18 mouse cellular contexts compared by ENCODE assay signal in genomic region chr5:142041226-142041802, GRCm38 (mm10).
A peak's percentile ranks its signal among the peaks of the same experiment; 100 is the strongest.
DNase-seq lines count a peak whose midpoint lies in the region; ATAC-seq lines count a peak whose summit lies in the region.
"Had no signal": no experiment of that assay in that cellular context is flagged by ENCODE, and none has a peak within 500 bp of the region (broad histone marks: within the 10 kb centered on the region; RNA-seq: fewer than 3 reads in every experiment).

No protein-coding gene starts in this region.

- H3K9ac ChIP-seq in intestine, embryonic 14.5 days (ENCODE audit: low read length) = no peak overlapping the region
- no peak overlapping the region for H3K9ac ChIP-seq in intestine, embryonic 15.5 days
- H3K9ac ChIP-seq: forebrain, embryonic 12.5 days; hindbrain, embryonic 13.5 days; limb, embryonic 15.5 days had no signal

- H3K4me1 ChIP-seq in intestine, embryonic 14.5 days (replicated peaks; ENCODE audit: control insufficient read depth, insufficient read depth, low read length) = no peaks in the 10 kb centered on the region; the same call in 1 of the 2 replicates
- H3K4me1 ChIP-seq in intestine, embryonic 15.5 days (replicated peaks) = no peaks in the 10 kb centered on the region
- H3K4me1 ChIP-seq: forebrain, embryonic 12.5 days had no signal

- peak; percentile 52 for DNase-seq in intestine, embryonic 14.5 days (ENCODE audit: low spot score)
- DNase-seq in retina, postnatal 1 day = peak; percentile 15
- DNase-seq in retina, embryonic 14.5 days (ENCODE audit: low spot score) = no peak
- peak; percentile 64 for DNase-seq in kidney, postnatal 10 days
- DNase-seq in testis, postnatal 14 days (ENCODE audit: low spot score) = peak; percentile 32
- DNase-seq in right cerebral cortex, postnatal 10 days (ENCODE audit: low spot score in 2 of 2) = no peak
- DNase-seq: adrenal gland, postnatal 36 days; cerebellum, adult 9-10 months; gastrocnemius, postnatal 25 days; heart, postnatal 14 days; layer of hippocampus, adult 9-11 months had no signal

- H3K9me3 ChIP-seq in intestine, embryonic 14.5 days (ENCODE audit: control insufficient read depth, low read length) = no peaks in the 10 kb centered on the region
- H3K9me3 ChIP-seq in intestine, embryonic 15.5 days = no peaks in the 10 kb centered on the region
- H3K9me3 ChIP-seq: forebrain, embryonic 12.5 days; hindbrain, embryonic 13.5 days; limb, embryonic 15.5 days had no signal

- no peak overlapping the region; the same call in 1 of the 2 replicates for H3K27ac ChIP-seq in intestine, embryonic 14.5 days (ENCODE audit: low read depth)
- H3K27ac ChIP-seq in intestine, embryonic 15.5 days = no peak overlapping the region
- H3K27ac ChIP-seq: forebrain, embryonic 12.5 days; limb, embryonic 15.5 days had no signal

- WGBS in intestine, embryonic 14.5 days = 30% methylated on average over 8 of the region's 8 CpGs
- 33% methylated on average over 8 of the region's 8 CpGs for WGBS in intestine, embryonic 15.5 days

- ATAC-seq in intestine, embryonic 14.5 days (replicated peaks; ENCODE audit: low FRiP score, low TSS enrichment, low read depth) = no peak
- no peak for ATAC-seq in intestine, embryonic 15.5 days
- ATAC-seq: intestine, embryonic 16.5 days; midbrain, embryonic 16.5 days had no signal

- H3K4me3 ChIP-seq in intestine, embryonic 14.5 days (ENCODE audit: low read depth, low read length) = no peak overlapping the region
- H3K4me3 ChIP-seq in intestine, embryonic 15.5 days (replicated peaks) = no peak overlapping the region
- H3K4me3 ChIP-seq: forebrain, embryonic 12.5 days; hindbrain, embryonic 13.5 days; limb, embryonic 15.5 days had no signal

- H3K36me3 ChIP-seq in intestine, embryonic 14.5 days (ENCODE audit: control insufficient read depth, insufficient read depth, low read length) = peaks cover 11% of the 10 kb centered on the region
- H3K36me3 ChIP-seq in intestine, embryonic 15.5 days = 0 out of 2 replicates have a peak, but pooled peaks cover 4% of the 10 kb centered on the region
- H3K36me3 ChIP-seq: forebrain, embryonic 12.5 days; limb, embryonic 15.5 days had no signal

- no peaks in the 10 kb centered on the region for H3K27me3 ChIP-seq in intestine, embryonic 14.5 days (replicated peaks; ENCODE audit: control insufficient read depth, insufficient read depth, low read length)
- no peaks in the 10 kb centered on the region for H3K27me3 ChIP-seq in intestine, embryonic 15.5 days (replicated peaks)
- H3K27me3 ChIP-seq: forebrain, embryonic 12.5 days; hindbrain, embryonic 13.5 days; limb, embryonic 15.5 days had no signal

- H3K4me2 ChIP-seq in intestine, embryonic 14.5 days (ENCODE audit: low read length) = no peak overlapping the region
- H3K4me2 ChIP-seq in intestine, embryonic 15.5 days (replicated peaks) = no peak overlapping the region
- H3K4me2 ChIP-seq: forebrain, embryonic 12.5 days; heart, embryonic 11.5 days; hindbrain, embryonic 13.5 days; limb, embryonic 15.5 days had no signal

Comparison
In these comparisons a context has a peak if more than half of its experiments do, and no peak if none do; other contexts are left out.
1. DNase-seq: peak in intestine, embryonic 14.5 days (single experiment), retina, postnatal 1 day (single experiment), kidney, postnatal 10 days (single experiment) and testis, postnatal 14 days (single experiment); none in retina, embryonic 14.5 days (single experiment) and right cerebral cortex, postnatal 10 days (0 of 2).